Mouse (Mus musculus) heart, adult 2 months (tissue): ENCODE data around the gene Nln. TPM values are rescaled to one million over a fixed set of nuclear protein-coding genes. Genes with fewer than 3 reads are reported as not detected.

Experiments
- DNase-seq, 2 experiments: peaks; one replicate each; pipeline ENCODE4 v3.0.0; 2021
- H3K27ac ChIP-seq: fragments of 200-600 bp; 2 replicates; pipeline ENCODE4 v1.8.1; 2022
- H3K27me3 ChIP-seq: fragments of 200-500 bp; 2 replicates; pipeline ENCODE4 v1.6.1; 2012; ENCODE audit warnings: mild to moderate bottlenecking, low read length, inconsistent platforms, mixed read lengths; ENCODE audit not compliant: control insufficient read depth, insufficient read depth
- H3K36me3 ChIP-seq: fragments of 200-500 bp; 2 replicates; pipeline ENCODE4 v1.6.1; 2012; ENCODE audit warnings: low read length, inconsistent platforms; ENCODE audit not compliant: control insufficient read depth, insufficient read depth
- H3K4me1 ChIP-seq: fragments of 200-500 bp; 2 replicates; pipeline ENCODE4 v1.6.1; 2011; ENCODE audit warnings: low read length; ENCODE audit not compliant: control insufficient read depth, insufficient read depth
- H3K4me3 ChIP-seq: fragments of 200-600 bp; 2 replicates; pipeline ENCODE4 v1.8.1; 2022
- H3K79me2 ChIP-seq: fragments of 200-500 bp; replicated peaks from 2 replicates; pipeline ENCODE4 v1.6.1; 2012; ENCODE audit warnings: mild to moderate bottlenecking, inconsistent platforms, low read length, moderate library complexity, mixed read lengths; ENCODE audit not compliant: control insufficient read depth, insufficient read depth
- H3K9ac ChIP-seq: fragments of 200-500 bp; 2 replicates; pipeline ENCODE4 v1.6.1; 2012; ENCODE audit warnings: low read depth, mild to moderate bottlenecking, control low read depth, inconsistent platforms, low read length, mixed read lengths
- CTCF ChIP-seq: fragments of 200-600 bp; IDR thresholded peaks from 2 replicates; pipeline ENCODE4 v1.8.1; 2022; ENCODE audit warnings: antibody characterized with exemption, mild to moderate bottlenecking, moderate library complexity
- EP300 ChIP-seq: fragments of 200-500 bp; IDR thresholded peaks from 2 replicates; pipeline ENCODE4 v1.6.1; 2011; ENCODE audit warnings: low read depth, low read length, control low read depth; ENCODE audit not compliant: insufficient read depth
- POLR2A ChIP-seq: fragments of 200-500 bp; IDR thresholded peaks from 2 replicates; pipeline ENCODE4 v1.6.1; 2011; ENCODE audit warnings: mild to moderate bottlenecking, low read depth, low read length, control low read depth; ENCODE audit not compliant: insufficient read depth
- WGBS: fragments of 180-500 bp; shearing (Covaris S2); methylation state at CpG from one replicate; pipeline ENCODE4 v1.1.7; 2018; 5-methylcytosine and 5-hydroxymethylcytosine counted together
- intact Hi-C: fragments of 180-260 bp; cut with DNase I; formaldehyde crosslinking; loops from one replicate; pipeline ENCODE4 v1.15.1; 2025
- polyA plus RNA-seq: library from polyadenylated mRNA; depleted of rRNA; stranded (reverse); fragments of >200 nt; gene quantifications from 2 replicates; pipeline ENCODE4 v1.2.3, GENCODE M21; 2012
- total RNA-seq, 2 experiments: library from RNA; stranded (reverse); gene quantifications; 2 replicates each; pipeline ENCODE4 v1.2.3; 2021

The Nln gene
- total and polyA plus RNA-seq, 3 experiments, result 4.5 to 11.0 (median 8.8) TPM

GRCm38 (mm10) chr13:104045108-104045507, 64.3 kb downstream of the Nln start:
- H3K27ac ChIP-seq, result no peak overlapping the region
- H3K36me3 ChIP-seq, result no peaks in the 10 kb centered on the region
- H3K4me3 ChIP-seq, result no peak overlapping the region
- H3K4me1 ChIP-seq, result no peaks in the 10 kb centered on the region
- no peak overlapping the region for H3K9ac ChIP-seq
- H3K79me2 ChIP-seq, result no peaks in the 10 kb centered on the region
- TF ChIP-seq POLR2A (no peak), CTCF (no peak), EP300 (no peak)
- no peak for DNase-seq
- intact Hi-C loops, result loop anchor here (5.0 to 10.0 kb wide), 3 partner anchors 200 to 343 kb away; no protein-coding TSS in a partner anchor
- WGBS, result 81% methylated on average over 4 of the region's 4 CpGs
- H3K27me3 ChIP-seq, result no peaks in the 10 kb centered on the region

DNA sequence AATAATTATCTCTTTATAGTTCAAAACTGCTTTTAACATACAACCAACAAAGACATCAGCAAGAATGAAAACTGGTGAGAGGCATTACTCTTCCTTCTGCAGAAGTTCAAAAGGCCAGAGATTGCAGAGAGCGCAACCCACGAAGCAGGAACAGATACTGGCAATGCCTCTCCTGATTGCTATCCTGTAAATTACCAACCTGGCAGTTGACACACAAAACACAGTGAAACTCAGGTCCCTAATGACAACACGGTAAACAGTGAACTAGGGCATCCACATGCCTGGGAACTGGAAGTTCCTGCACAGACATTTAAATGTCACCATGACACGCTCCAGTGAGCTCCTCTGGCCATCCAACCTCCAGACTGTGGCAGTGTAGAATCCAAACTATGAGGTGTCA, 65.1 kb downstream of the Nln start:
- no peaks in the 10 kb centered on the region for H3K79me2 ChIP-seq
- H3K4me1 ChIP-seq, result no peaks in the 10 kb centered on the region
- no peak for DNase-seq
- no peaks in the 10 kb centered on the region for H3K27me3 ChIP-seq
- TF ChIP-seq POLR2A, result no peak
- TF ChIP-seq CTCF, result no peak
- TF ChIP-seq EP300, result no peak
- 90% methylated on average over 4 of the region's 4 CpGs for WGBS
- no peaks in the 10 kb centered on the region for H3K36me3 ChIP-seq
- H3K9ac ChIP-seq, result no peak overlapping the region
- no peak overlapping the region for H3K27ac ChIP-seq
- intact Hi-C loops, result loop anchor here (10.0 kb wide), 1 partner anchor 200 kb away; no protein-coding TSS in a partner anchor
- no peak overlapping the region for H3K4me3 ChIP-seq

GRCm38 (mm10) chr13:104042738-104043137, 66.7 kb downstream of the Nln start:
- Histone ChIP-seq H3K9ac (no peak overlapping the region), H3K4me1 (no peaks in the 10 kb centered on the region), H3K27me3 (no peaks in the 10 kb centered on the region), H3K36me3 (no peaks in the 10 kb centered on the region), H3K27ac (no peak overlapping the region), H3K79me2 (no peaks in the 10 kb centered on the region), H3K4me3 (no peak overlapping the region)
- no peak for TF ChIP-seq CTCF
- no peak for TF ChIP-seq EP300
- TF ChIP-seq POLR2A, result no peak
- intact Hi-C loops, result loop anchor here (10.0 kb wide), 1 partner anchor 198 kb away; no protein-coding TSS in a partner anchor
- WGBS, result 90% methylated on average over 8 of the region's 8 CpGs
- DNase-seq, result no peak

- 93% methylated on average over 7 of the region's 7 CpGs for WGBS
- TF ChIP-seq CTCF (no peak), EP300 (no peak), POLR2A (no peak)
- Histone ChIP-seq H3K9ac (no peak overlapping the region), H3K27me3 (no peaks in the 10 kb centered on the region), H3K79me2 (no peaks in the 10 kb centered on the region), H3K36me3 (no peaks in the 10 kb centered on the region), H3K4me1 (no peaks in the 10 kb centered on the region), H3K27ac (no peak overlapping the region), H3K4me3 (no peak overlapping the region)
- intact Hi-C loops, result loop anchor here (10.0 kb wide), 1 partner anchor 197 kb away; no protein-coding TSS in a partner anchor
- DNase-seq, result no peak
Measured at GRCm38 (mm10) chr13:104041481-104041880, 67.9 kb downstream of the Nln start.

DNA sequence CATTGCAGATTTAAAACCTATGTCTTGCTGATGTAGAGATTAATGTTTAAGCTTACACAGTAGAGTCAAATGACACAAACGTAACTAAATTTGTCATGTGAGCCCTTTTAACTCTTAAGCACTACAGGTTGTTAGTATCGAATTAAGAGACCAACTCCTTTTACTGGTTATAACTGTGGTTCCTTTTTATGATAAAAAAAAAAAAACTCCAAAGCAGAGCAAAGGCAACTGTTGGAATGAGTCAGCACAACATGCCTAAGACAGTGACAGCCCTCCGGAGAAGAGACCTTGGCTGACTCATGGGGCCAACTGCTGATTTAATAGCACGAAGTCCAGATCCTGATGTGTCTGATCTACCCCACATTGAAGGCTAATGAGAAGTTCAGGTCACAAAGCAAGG, 68.5 kb downstream of the Nln start:
- WGBS, result 71% methylated on average over 4 of the region's 4 CpGs
- DNase-seq, result no peak
- Histone ChIP-seq H3K9ac (no peak overlapping the region), H3K4me1 (no peaks in the 10 kb centered on the region), H3K36me3 (no peaks in the 10 kb centered on the region), H3K27ac (no peak overlapping the region), H3K27me3 (no peaks in the 10 kb centered on the region), H3K79me2 (no peaks in the 10 kb centered on the region), H3K4me3 (no peak overlapping the region)
- TF ChIP-seq CTCF (no peak), EP300 (no peak), POLR2A (no peak)
- intact Hi-C loops, result loop anchor here (10.0 kb wide), 1 partner anchor 196 kb away; no protein-coding TSS in a partner anchor

DNA sequence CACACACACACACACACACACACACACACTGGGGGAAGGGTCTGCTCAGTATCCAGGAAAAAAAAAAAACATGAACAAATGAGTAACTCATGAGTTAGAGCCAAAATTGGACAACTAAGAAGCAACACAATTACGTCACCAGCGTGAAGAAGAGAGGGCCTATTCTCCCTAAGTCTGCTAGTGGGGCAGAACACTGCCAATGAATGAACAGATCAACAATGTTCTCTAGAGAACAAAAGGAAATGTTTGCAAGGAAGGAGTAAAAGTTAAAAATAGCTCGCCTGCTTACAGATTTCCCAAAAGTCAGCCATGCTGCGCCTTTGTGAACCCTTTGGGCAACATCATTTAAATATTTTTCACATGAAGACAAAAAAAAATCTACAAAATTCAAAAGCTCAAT, 69.6 kb downstream of the Nln start:
- Histone ChIP-seq H3K36me3 (no peaks in the 10 kb centered on the region), H3K9ac (no peak overlapping the region), H3K4me1 (no peaks in the 10 kb centered on the region), H3K27ac (no peak overlapping the region), H3K27me3 (no peaks in the 10 kb centered on the region), H3K79me2 (no peaks in the 10 kb centered on the region), H3K4me3 (no peak overlapping the region)
- TF ChIP-seq POLR2A (no peak), CTCF (no peak), EP300 (no peak)
- WGBS, result 51% methylated on average over 4 of the region's 4 CpGs
- no peak for DNase-seq
- intact Hi-C loops, result loop anchor here (5.0 to 10.0 kb wide), 2 partner anchors 118 to 195 kb away; partner anchors contain the start of gene Erbin
